Mouse (Mus musculus) E14TG2a.4 (cell line): ENCODE data around the gene Npb.

Source experiments
- CTCF ChIP-seq: conservative IDR thresholded peaks from 2 replicates; pipeline ENCODE4 v1.5.1; 2014; ENCODE audit warnings: low read length
- NANOG ChIP-seq: IDR thresholded peaks from 2 replicates; pipeline ENCODE4 v1.6.1; 2014; ENCODE audit warnings: borderline replicate concordance, low read length, mixed read lengths

GRCm38 (mm10) chr11:120613481-120613972 is 5.2 kb downstream of the Npb start:
- TF ChIP-seq CTCF (no peak), NANOG (no peak)
